Mouse (Mus musculus) E14TG2a.4 (cell line): ENCODE data around the gene Aarsd1.
"Not testable (repeated sequence)": the region's sequence is repeated elsewhere in the genome, so short reads cannot be mapped to it uniquely, and the experiment has no call there.

Source experiments
- H3K27me3 ChIP-seq: 2 replicates; pipeline ENCODE4 v1.6.1; 2014; ENCODE audit warnings: low read length, control low read depth; ENCODE audit not compliant: insufficient read depth
- H3K36me3 ChIP-seq: 2 replicates; pipeline ENCODE4 v1.6.1; 2014; ENCODE audit warnings: low read length, control low read depth; ENCODE audit not compliant: insufficient read depth
- H3K4me1 ChIP-seq: replicated peaks from 2 replicates; pipeline ENCODE4 v1.6.1; 2014; ENCODE audit warnings: low read depth, low read length, control low read depth
- H3K4me3 ChIP-seq: replicated peaks from 2 replicates; pipeline ENCODE4 v1.5.1; 2014; ENCODE audit warnings: mild to moderate bottlenecking, low read length
- H3K9me3 ChIP-seq: 2 replicates; pipeline ENCODE4 v1.6.1; 2014; ENCODE audit warnings: low read length, control low read depth
- CTCF ChIP-seq: conservative IDR thresholded peaks from 2 replicates; pipeline ENCODE4 v1.5.1; 2014; ENCODE audit warnings: low read length
- NANOG ChIP-seq: IDR thresholded peaks from 2 replicates; pipeline ENCODE4 v1.6.1; 2014; ENCODE audit warnings: borderline replicate concordance, low read length, mixed read lengths
- POU5F1 ChIP-seq: IDR thresholded peaks from 2 replicates; pipeline ENCODE4 v1.6.1; 2014; ENCODE audit warnings: low read length, borderline replicate concordance

Gene Aarsd1

DNA sequence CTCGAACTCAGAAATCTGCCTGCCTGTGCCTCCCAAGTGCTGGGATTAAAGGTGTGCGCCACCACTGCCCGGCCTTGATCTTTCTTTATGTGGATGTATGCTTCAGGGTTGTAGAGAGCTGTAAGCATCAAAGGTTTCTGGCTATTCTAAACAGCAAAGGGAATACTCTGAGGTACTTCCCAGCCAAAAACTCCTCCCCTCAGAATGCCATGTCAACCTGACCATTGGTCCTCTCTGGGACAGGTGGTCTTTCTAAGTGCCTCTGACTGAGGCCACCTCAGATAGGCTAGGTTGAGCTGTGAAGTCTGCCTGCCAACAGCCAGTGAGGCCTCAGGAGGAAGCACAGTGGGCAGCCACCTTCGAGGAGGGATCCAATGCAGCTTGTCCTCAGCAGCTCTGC lies 31.5 kb upstream of the Aarsd1 start:
- Histone ChIP-seq H3K36me3 (peaks cover 23% of the 10 kb centered on the region), H3K9me3 (no peaks in the 10 kb centered on the region), H3K27me3 (no peaks in the 10 kb centered on the region), H3K4me1 (peaks cover 70% of the 10 kb centered on the region), H3K4me3 (peak overlapping the region; percentile 57; the same call in 1 of the 2 replicates)
- TF ChIP-seq NANOG (no peak), POU5F1 (no peak), CTCF (no peak)

GRCm38 (mm10) chr11:101448274-101448746 lies 30.9 kb upstream of the Aarsd1 start, which contains the start of gene Ifi35:
Gene Ifi35, plus strand, starts transcription at chr11:101448407.
- Histone ChIP-seq H3K4me3 (peak within 1 kb of the TSS; percentile 57), H3K27me3 (no peaks in the 10 kb centered on the region), H3K9me3 (no peaks in the 10 kb centered on the region), H3K36me3 (peaks cover 29% of the 10 kb centered on the region), H3K4me1 (peaks cover 76% of the 10 kb centered on the region)
- TF ChIP-seq CTCF, result no peak
- no peak for TF ChIP-seq NANOG
- TF ChIP-seq POU5F1, result no peak

DNA sequence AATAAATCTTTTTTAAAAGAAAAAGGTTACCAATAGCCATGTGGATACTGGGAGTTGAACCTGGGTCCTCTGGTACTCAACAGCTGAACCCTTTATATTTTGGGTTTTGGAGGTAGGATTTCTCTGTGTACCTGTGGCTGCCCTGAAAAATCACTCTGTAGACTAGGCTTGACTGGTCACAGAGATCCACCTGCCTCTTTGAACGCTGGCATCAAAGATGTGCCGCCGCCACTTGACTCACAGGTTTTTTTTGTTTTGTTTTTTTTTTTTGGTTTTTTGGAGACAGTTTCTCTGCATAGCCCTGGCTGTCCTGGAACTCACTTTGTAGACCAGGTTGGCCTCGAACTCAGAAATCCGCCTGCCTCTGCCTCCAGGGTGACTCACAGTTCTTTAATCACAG lies 30.4 kb upstream of the Aarsd1 start:
- H3K4me1 ChIP-seq, result peaks cover 76% of the 10 kb centered on the region
- H3K27me3 ChIP-seq, result no peaks in the 10 kb centered on the region
- peaks cover 34% of the 10 kb centered on the region for H3K36me3 ChIP-seq
- no peaks in the 10 kb centered on the region for H3K9me3 ChIP-seq
- TF ChIP-seq NANOG (no peak), POU5F1 (no peak), CTCF (no peak)
- H3K4me3 ChIP-seq, result 0 out of 2 replicates have a peak overlapping the region, but pooled peaks have one; percentile 57

DNA sequence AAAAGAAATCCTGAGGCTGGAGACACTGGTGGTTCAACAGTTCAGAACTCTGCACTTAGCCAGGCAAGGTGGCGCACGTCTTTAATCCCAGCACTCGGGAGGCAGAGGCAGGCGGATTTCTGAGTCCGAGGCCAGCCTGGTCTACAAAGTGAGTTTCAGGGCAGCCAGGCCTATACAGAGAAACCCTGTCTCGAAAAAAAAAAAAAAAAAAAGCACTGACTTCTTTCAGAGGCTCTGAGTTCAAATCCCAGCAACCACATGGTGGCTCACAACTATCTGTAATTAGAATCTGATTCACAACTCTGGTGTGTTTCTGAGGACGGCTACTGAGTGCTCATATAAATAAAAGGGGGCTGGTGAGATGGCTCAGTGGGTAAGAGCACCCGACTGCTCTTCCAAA lies 29.4 kb upstream of the Aarsd1 start:
- H3K36me3 ChIP-seq, result peaks cover 37% of the 10 kb centered on the region
- not testable (repeated sequence) for H3K4me3 ChIP-seq, H3K9me3 ChIP-seq

GRCm38 (mm10) chr11:101446319-101446718 lies 28.9 kb upstream of the Aarsd1 start:
- no peaks in the 10 kb centered on the region for H3K27me3 ChIP-seq
- H3K36me3 ChIP-seq, result peaks cover 37% of the 10 kb centered on the region
- peaks cover 63% of the 10 kb centered on the region for H3K4me1 ChIP-seq
- no peaks in the 10 kb centered on the region for H3K9me3 ChIP-seq
- H3K4me3 ChIP-seq, result no peak overlapping the region
- no peak for TF ChIP-seq POU5F1
- no peak for TF ChIP-seq CTCF
- TF ChIP-seq NANOG, result no peak

More for the DNA sequence above, 29.4 kb upstream of the Aarsd1 start:
- not testable (repeated sequence) for H3K27me3 ChIP-seq
- H3K4me1 ChIP-seq, result peaks cover 68% of the 10 kb centered on the region

DNA sequence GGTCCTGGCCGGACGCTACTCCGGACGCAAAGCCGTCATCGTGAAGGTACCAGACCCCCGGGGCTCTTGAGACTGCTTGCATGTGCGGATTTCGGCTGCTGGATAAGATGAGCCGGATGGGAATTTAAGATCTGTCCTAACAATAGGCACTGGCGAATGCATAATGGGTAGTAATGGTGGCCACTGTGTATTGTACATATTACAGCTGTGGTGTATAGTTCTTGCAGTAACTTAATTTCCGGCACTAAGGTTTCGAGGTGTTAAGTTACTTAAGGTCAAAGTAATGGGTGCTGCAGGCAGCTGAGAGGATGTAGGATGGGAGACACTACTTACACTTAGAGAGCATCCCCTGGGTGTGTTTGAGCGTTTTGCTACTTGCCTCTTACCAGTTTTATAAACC lies 25.3 kb upstream of the Aarsd1 start:
- peak overlapping the region; percentile 99 for H3K4me3 ChIP-seq
- peaks cover 37% of the 10 kb centered on the region for H3K36me3 ChIP-seq
- H3K9me3 ChIP-seq, result no peaks in the 10 kb centered on the region
- no peaks in the 10 kb centered on the region for H3K27me3 ChIP-seq
- peaks cover 32% of the 10 kb centered on the region for H3K4me1 ChIP-seq
- TF ChIP-seq NANOG, result no peak
- no peak for TF ChIP-seq POU5F1
- TF ChIP-seq CTCF, result no peak

DNA sequence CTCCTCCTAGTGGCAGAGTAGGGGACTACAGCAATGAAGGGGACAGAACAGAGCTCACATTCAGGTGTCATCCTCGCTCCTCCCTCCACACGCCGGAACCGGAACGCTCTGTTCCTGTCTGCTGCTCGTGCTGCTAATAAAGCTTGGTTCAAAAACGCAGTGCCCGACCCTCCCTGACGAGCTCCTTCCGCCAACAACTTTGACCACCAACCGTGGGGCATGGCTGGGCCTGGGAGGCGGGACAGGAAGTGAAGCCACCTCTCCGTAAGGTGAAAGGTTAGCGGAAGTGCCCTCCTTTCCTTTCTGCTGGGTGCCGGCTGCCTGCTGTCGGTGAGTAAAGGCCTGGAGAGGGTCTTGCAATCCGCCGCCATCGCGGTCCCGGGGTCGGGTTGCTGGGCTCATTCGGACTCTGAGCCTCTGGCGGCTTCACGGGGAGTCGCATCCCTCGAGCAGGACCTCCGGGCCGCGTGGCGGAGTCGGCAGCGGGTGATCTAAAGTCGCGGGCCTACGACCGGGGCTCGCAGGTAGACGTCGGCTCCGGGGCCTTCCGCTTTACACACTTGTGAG lies 24.8 kb upstream of the Aarsd1 start, which contains the start of gene Rpl27:
Gene Rpl27, plus strand, starts transcription at position 172 of the 567 bp plus-strand sequence.
- H3K4me1 ChIP-seq, result peaks cover 30% of the 10 kb centered on the region
- H3K36me3 ChIP-seq, result peaks cover 37% of the 10 kb centered on the region
- H3K9me3 ChIP-seq, result no peaks in the 10 kb centered on the region
- peak within 1 kb of the TSS; percentile 99 for H3K4me3 ChIP-seq
- no peak for TF ChIP-seq POU5F1
- TF ChIP-seq NANOG, result 0 out of 2 replicates have a peak, but pooled peaks have one; percentile 21
- TF ChIP-seq CTCF, result peak; percentile 66
- H3K27me3 ChIP-seq, result no peaks in the 10 kb centered on the region

DNA sequence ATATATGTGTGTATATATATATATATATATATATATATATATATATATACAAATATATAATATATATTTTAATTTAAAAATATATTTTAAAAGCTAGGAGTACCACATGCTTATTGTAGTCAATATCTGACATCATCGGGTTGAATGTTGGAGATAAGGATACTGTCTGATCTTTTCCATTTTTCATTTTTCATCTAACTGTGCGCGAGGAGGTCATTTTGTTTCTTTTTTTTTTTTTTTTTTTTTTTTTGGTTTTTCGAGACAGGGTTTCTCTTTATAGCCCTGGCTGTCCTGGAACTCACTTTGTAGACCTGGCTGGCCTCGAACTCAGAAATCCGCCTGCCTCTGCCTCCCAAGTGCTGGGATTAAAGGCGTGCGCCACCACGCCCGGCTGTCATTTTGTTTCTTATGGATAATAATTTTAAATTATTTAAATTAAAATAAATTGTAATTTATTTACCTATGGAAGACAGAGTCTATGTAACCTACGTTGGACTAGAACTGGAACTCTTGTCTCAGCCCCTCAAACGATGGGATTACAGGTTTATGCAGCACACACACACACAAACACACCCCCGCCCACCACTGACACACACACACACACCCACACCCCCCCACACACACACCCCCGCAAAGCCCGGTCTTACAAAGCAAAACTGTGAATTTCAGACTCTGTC lies 24.2 kb upstream of the Aarsd1 start:
- H3K27me3 ChIP-seq, H3K4me3 ChIP-seq, H3K9me3 ChIP-seq: not testable (repeated sequence)
- H3K36me3 ChIP-seq, result peaks cover 37% of the 10 kb centered on the region
- peaks cover 36% of the 10 kb centered on the region for H3K4me1 ChIP-seq

GRCm38 (mm10) chr11:101438006-101438405 lies 20.6 kb upstream of the Aarsd1 start:
- H3K4me3 ChIP-seq, H3K9me3 ChIP-seq, H3K27me3 ChIP-seq: not testable (repeated sequence)
- peaks cover 34% of the 10 kb centered on the region for H3K4me1 ChIP-seq
- H3K36me3 ChIP-seq, result peaks cover 33% of the 10 kb centered on the region
